In the genomic region with DNA sequence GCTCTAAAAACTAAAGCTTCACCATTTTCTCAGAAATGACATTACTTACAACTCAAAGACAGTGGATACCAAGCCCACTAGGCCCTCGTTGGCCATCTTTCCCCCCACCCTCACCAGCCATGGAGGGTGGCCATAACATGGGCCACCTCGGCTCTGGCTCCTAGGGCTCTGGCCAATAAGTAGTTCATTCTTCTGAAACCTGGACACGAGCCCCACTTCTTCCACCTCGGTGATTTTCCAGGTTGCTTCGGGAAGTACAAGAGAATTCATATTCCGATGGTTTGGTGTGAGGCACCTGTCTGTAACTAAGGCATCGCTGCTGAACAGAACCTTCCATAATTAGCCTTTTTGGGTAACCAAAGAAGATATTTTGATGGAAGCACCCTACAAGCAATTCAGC, we compare ENCODE assay signal across 8 mouse cellular contexts.
DNase-seq lines count a peak whose midpoint lies in the region; ATAC-seq and TF ChIP-seq lines count a peak whose summit lies in the region.

No protein-coding gene starts in this region.

- peaks cover 10 to 20% of the 10 kb centered on the region in 2 experiments; a peak in 3 of 4 replicates for H3K4me1 ChIP-seq in heart, embryonic 14.5 days (ENCODE audit: control insufficient read depth in 2 of 2, insufficient read depth in 2 of 2, low read length in 2 of 2)
- H3K4me1 ChIP-seq in ES-E14 (ENCODE audit: control insufficient read depth in 2 of 2, insufficient read depth in 2 of 2, low read length in 2 of 2, poor library complexity in 1 of 2), result peaks cover 1 to 4% of the 10 kb centered on the region in 2 experiments; a peak in 2 of 4 replicates
- H3K4me1 ChIP-seq in embryonic facial prominence, embryonic 14.5 days (ENCODE audit: control insufficient read depth, insufficient read depth, low read length), result peaks cover 20% of the 10 kb centered on the region
- H3K4me1 ChIP-seq in limb, embryonic 13.5 days, result peaks cover 24% of the 10 kb centered on the region
- H3K4me1 ChIP-seq in stomach, embryonic 14.5 days (ENCODE audit: control insufficient read depth, insufficient read depth, low read length), result peaks cover 12% of the 10 kb centered on the region; the same call in 1 of the 2 replicates

- H3K36me3 ChIP-seq in heart, embryonic 14.5 days (ENCODE audit: control insufficient read depth, insufficient read depth, low read length), result no peaks in the 10 kb centered on the region
- H3K36me3 ChIP-seq in ES-E14 (ENCODE audit: control insufficient read depth, insufficient read depth, low read length, poor library complexity, severe bottlenecking), result peaks cover 2% of the 10 kb centered on the region; the same call in 1 of the 2 replicates
- no peaks in the 10 kb centered on the region for H3K36me3 ChIP-seq in embryonic facial prominence, embryonic 14.5 days (ENCODE audit: control insufficient read depth, insufficient read depth, low read length)
- H3K36me3 ChIP-seq in limb, embryonic 13.5 days, result peaks cover 6% of the 10 kb centered on the region; the same call in 1 of the 2 replicates
- no peaks in the 10 kb centered on the region for H3K36me3 ChIP-seq in stomach, embryonic 14.5 days (ENCODE audit: control insufficient read depth, insufficient read depth, low read length)

- ATAC-seq in heart, embryonic 14.5 days (ENCODE audit: insufficient number of reproducible peaks, insufficient read depth, low FRiP score, low read depth), result no peak
- no peak for ATAC-seq in embryonic facial prominence, embryonic 14.5 days (ENCODE audit: low read depth)
- no peak for ATAC-seq in limb, embryonic 13.5 days (ENCODE audit: low FRiP score, low read depth)
- ATAC-seq in stomach, embryonic 14.5 days (ENCODE audit: insufficient number of reproducible peaks, insufficient read depth, low FRiP score, low read depth), result no peak

- peak overlapping the region; percentile 75 to 81 for H3K4me3 ChIP-seq in heart, embryonic 14.5 days (ENCODE audit: control insufficient read depth in 1 of 2, insufficient read depth in 1 of 2, low read depth in 1 of 2, low read length in 2 of 2)
- H3K4me3 ChIP-seq in ES-E14 (ENCODE audit: insufficient read depth in 1 of 2, low read depth in 1 of 2, low read length in 2 of 2, poor library complexity in 1 of 2, severe bottlenecking in 1 of 2), result peak overlapping the region; percentile 71 to 80
- H3K4me3 ChIP-seq in embryonic facial prominence, embryonic 14.5 days (ENCODE audit: low read depth, low read length), result peak overlapping the region; percentile 51
- H3K4me3 ChIP-seq in limb, embryonic 13.5 days, result peak overlapping the region; percentile 72
- peak overlapping the region; percentile 64 for H3K4me3 ChIP-seq in stomach, embryonic 14.5 days (ENCODE audit: low read depth, low read length)

- no peaks in the 10 kb centered on the region for H3K27me3 ChIP-seq in heart, embryonic 14.5 days (ENCODE audit: control insufficient read depth, insufficient read depth, low read length)
- H3K27me3 ChIP-seq in embryonic facial prominence, embryonic 14.5 days (replicated peaks; ENCODE audit: control insufficient read depth, insufficient read depth, low read length), result no peaks in the 10 kb centered on the region
- no peaks in the 10 kb centered on the region for H3K27me3 ChIP-seq in limb, embryonic 13.5 days
- H3K27me3 ChIP-seq in stomach, embryonic 14.5 days (ENCODE audit: control insufficient read depth, insufficient read depth, low read length), result no peaks in the 10 kb centered on the region

- peak overlapping the region in 1 of 2 experiments; percentile 95; a peak in 3 of 4 replicates for H3K27ac ChIP-seq in heart, embryonic 14.5 days (replicated peaks in 1 of 2; ENCODE audit: control insufficient read depth in 1 of 2, insufficient read depth in 1 of 2, low read depth in 2 of 2, low read length in 2 of 2)
- H3K27ac ChIP-seq in ES-E14 (ENCODE audit: insufficient read depth, low read depth, low read length, poor library complexity, severe bottlenecking), result no peak overlapping the region
- H3K27ac ChIP-seq in embryonic facial prominence, embryonic 14.5 days (replicated peaks; ENCODE audit: low read depth, low read length), result peak overlapping the region; percentile 89
- peak overlapping the region; percentile 91; the same call in 1 of the 2 replicates for H3K27ac ChIP-seq in limb, embryonic 13.5 days
- peak overlapping the region; percentile 95; the same call in 1 of the 2 replicates for H3K27ac ChIP-seq in stomach, embryonic 14.5 days (ENCODE audit: low read length)

- WGBS in heart, embryonic 14.5 days, result 44% methylated on average over 7 of the region's 7 CpGs
- WGBS in embryonic facial prominence, embryonic 14.5 days, result 58% methylated on average over 7 of the region's 7 CpGs
- WGBS in limb, embryonic 13.5 days, result 60% methylated on average over 7 of the region's 7 CpGs
- WGBS in stomach, embryonic 14.5 days, result 59% methylated on average over 7 of the region's 7 CpGs

- no peaks in the 10 kb centered on the region for H3K9me3 ChIP-seq in heart, embryonic 14.5 days (ENCODE audit: control insufficient read depth, low read length)
- no peaks in the 10 kb centered on the region for H3K9me3 ChIP-seq in ES-E14 (ENCODE audit: control insufficient read depth, insufficient read depth, low read depth, low read length)
- H3K9me3 ChIP-seq in embryonic facial prominence, embryonic 14.5 days (ENCODE audit: control insufficient read depth, low read length), result no peaks in the 10 kb centered on the region
- no peaks in the 10 kb centered on the region for H3K9me3 ChIP-seq in limb, embryonic 13.5 days
- H3K9me3 ChIP-seq in stomach, embryonic 14.5 days (ENCODE audit: control insufficient read depth, low read depth, low read length), result no peaks in the 10 kb centered on the region

- peak overlapping the region; percentile 95 for H3K4me2 ChIP-seq in heart, embryonic 14.5 days (ENCODE audit: low read length)
- peak overlapping the region; percentile 76 for H3K4me2 ChIP-seq in embryonic facial prominence, embryonic 14.5 days (ENCODE audit: low read depth, low read length)
- peak overlapping the region; percentile 92 for H3K4me2 ChIP-seq in limb, embryonic 13.5 days (replicated peaks)
- H3K4me2 ChIP-seq in stomach, embryonic 14.5 days (replicated peaks; ENCODE audit: low read depth, low read length), result peak overlapping the region; percentile 63

- H3K9ac ChIP-seq in heart, embryonic 14.5 days (ENCODE audit: low read length), result peak overlapping the region; percentile 93
- H3K9ac ChIP-seq in ES-E14 (ENCODE audit: insufficient read depth, low read depth, low read length, poor library complexity, severe bottlenecking), result peak overlapping the region; percentile 77
- peak overlapping the region; percentile 72 for H3K9ac ChIP-seq in embryonic facial prominence, embryonic 14.5 days (ENCODE audit: low read depth, low read length)
- H3K9ac ChIP-seq in limb, embryonic 13.5 days, result peak overlapping the region; percentile 82
- H3K9ac ChIP-seq in stomach, embryonic 14.5 days (replicated peaks; ENCODE audit: low read depth, low read length), result peak overlapping the region; percentile 69

- DNase-seq in heart, adult 11 months, result no peak
- no peak for DNase-seq in ES-E14 (ENCODE audit: low read depth, low spot score)
- DNase-seq in embryonic facial prominence, embryonic 14.5 days (ENCODE audit: low spot score), result no peak
- DNase-seq in spleen, postnatal 36 days (ENCODE audit: low spot score in 2 of 2), result no peak
- no peak for DNase-seq in left cerebral cortex, adult 8-10 months (ENCODE audit: low spot score in 2 of 2)

- in situ Hi-C loops in ES-E14 (cut with MboI; ENCODE audit: low sequenced_read_pairs in 2 of 2, unreplicated experiment in 2 of 2), result no loop called here

TF ChIP-seq in ES-E14, 5 proteins besides CTCF, POLR2A, EP300 and RAD21:
- no peak for TF ChIP-seq HCFC1 (IDR thresholded peaks at IDR 0.05; ENCODE audit: borderline replicate concordance, insufficient read depth, low read length)
- TF ChIP-seq CHD2 (IDR thresholded peaks at IDR 0.05; ENCODE audit: low read depth, low read length), result no peak
- no peak for TF ChIP-seq MAFK (IDR thresholded peaks at IDR 0.05; ENCODE audit: insufficient read depth, low read depth, low read length)
- TF ChIP-seq ZNF384 (IDR thresholded peaks at IDR 0.05; ENCODE audit: low read depth, low read length), result no peak
- no peak for TF ChIP-seq ZC3H11A (IDR thresholded peaks at IDR 0.05; ENCODE audit: borderline replicate concordance, low read depth, low read length)
